ENCODE assay signal across 9 mouse cellular contexts in the genomic region with DNA sequence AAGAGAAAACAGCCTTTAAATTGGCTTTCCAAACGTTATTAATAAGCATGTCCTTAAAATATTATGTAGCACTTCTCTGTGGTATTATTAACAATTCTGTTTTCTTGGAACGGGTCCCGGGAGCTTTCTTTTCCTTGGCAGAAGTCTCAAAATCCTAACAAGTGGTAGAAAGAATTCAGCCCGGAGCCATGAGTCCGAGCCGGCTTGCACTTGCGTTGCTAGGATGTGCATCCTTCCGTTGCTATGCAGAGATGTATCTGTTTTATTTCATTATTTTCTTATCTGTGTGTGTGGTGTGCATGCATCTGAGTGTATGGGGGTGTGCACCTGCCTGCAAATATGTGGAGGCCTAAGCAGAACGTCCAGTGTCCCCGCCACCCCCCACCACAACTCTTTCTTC. TPM values are rescaled to one million over a fixed set of nuclear protein-coding genes. Genes with fewer than 3 reads are reported as not detected.
DNase-seq lines count a peak whose midpoint lies in the region; ATAC-seq lines count a peak whose summit lies in the region.
"Had no signal": no experiment of that assay in that cellular context is flagged by ENCODE, and none has a peak within 500 bp of the region (broad histone marks: within the 10 kb centered on the region; RNA-seq: fewer than 3 reads in every experiment).

No protein-coding gene starts in this region.

- 0 out of 2 replicates have a peak, but pooled peaks cover 4% of the 10 kb centered on the region for H3K9me3 ChIP-seq in heart, embryonic 12.5 days (replicated peaks)
- H3K9me3 ChIP-seq in neural tube, embryonic 15.5 days (replicated peaks): no peaks in the 10 kb centered on the region
- H3K9me3 ChIP-seq: limb, embryonic 13.5 days had no signal

- no peaks in the 10 kb centered on the region for H3K27me3 ChIP-seq in heart, embryonic 12.5 days (replicated peaks)
- H3K27me3 ChIP-seq in neural tube, embryonic 15.5 days (replicated peaks): no peaks in the 10 kb centered on the region
- H3K27me3 ChIP-seq: limb, embryonic 13.5 days had no signal

- peaks cover 59% of the 10 kb centered on the region for H3K36me3 ChIP-seq in heart, embryonic 12.5 days
- H3K36me3 ChIP-seq in neural tube, embryonic 15.5 days: no peaks in the 10 kb centered on the region
- H3K36me3 ChIP-seq: limb, embryonic 13.5 days had no signal

- H3K4me1 ChIP-seq in heart, embryonic 12.5 days (replicated peaks): peaks cover 3% of the 10 kb centered on the region; the same call in 1 of the 2 replicates
- H3K4me1 ChIP-seq in neural tube, embryonic 15.5 days: peaks cover 7% of the 10 kb centered on the region

- 79% methylated on average over 10 of the region's 10 CpGs for WGBS in heart, embryonic 12.5 days
- 77% methylated on average over 10 of the region's 10 CpGs for WGBS in neural tube, embryonic 15.5 days

- DNase-seq in adrenal gland, postnatal 10 days: peak; percentile 28
- no peak for DNase-seq in adrenal gland, postnatal 4 days (ENCODE audit: low spot score in 2 of 2)
- peak; percentile 49 for DNase-seq in heart, postnatal 4 days
- DNase-seq in neural tube, embryonic 10.5 days (ENCODE audit: extremely low spot score, low spot score): no peak
- DNase-seq in right cerebral cortex, postnatal 14 days: peak; percentile 49

- no peak for ATAC-seq in heart, embryonic 12.5 days (ENCODE audit: insufficient number of reproducible peaks, low FRiP score)
- no peak for ATAC-seq in neural tube, embryonic 15.5 days (ENCODE audit: low FRiP score)
- ATAC-seq in megakaryocyte progenitor cell, adult 5-6 weeks (replicated peaks; ENCODE audit: poor library complexity): no peak

- no peak overlapping the region for H3K27ac ChIP-seq in heart, embryonic 12.5 days (ENCODE audit: poor library complexity, severe bottlenecking)
- peak overlapping the region; percentile 41; the same call in 1 of the 2 replicates for H3K27ac ChIP-seq in neural tube, embryonic 15.5 days (replicated peaks)
- H3K27ac ChIP-seq: limb, embryonic 13.5 days had no signal

- H3K4me2 ChIP-seq in heart, embryonic 12.5 days: no peak overlapping the region
- no peak overlapping the region for H3K4me2 ChIP-seq in neural tube, embryonic 15.5 days
- H3K4me2 ChIP-seq: limb, embryonic 13.5 days had no signal

- no peak overlapping the region for H3K9ac ChIP-seq in heart, embryonic 12.5 days
- no peak overlapping the region for H3K9ac ChIP-seq in neural tube, embryonic 15.5 days (replicated peaks)
- H3K9ac ChIP-seq: limb, embryonic 13.5 days had no signal

- no peak overlapping the region for H3K4me3 ChIP-seq in heart, embryonic 12.5 days
- no peak overlapping the region for H3K4me3 ChIP-seq in neural tube, embryonic 15.5 days (replicated peaks)
- H3K4me3 ChIP-seq: limb, embryonic 13.5 days had no signal

RNA-seq across cellular contexts. Expression of gene Fam8a1, which starts 41.5 kb away (rescaled TPM):
- total RNA-seq in adrenal gland, postnatal 10 days (2021): 10 to 100 TPM; 44.5 to 44.9 TPM
- 10 to 100 TPM; 48.1 to 48.9 TPM for total RNA-seq in adrenal gland, postnatal 4 days (2021)
- total RNA-seq in heart, postnatal 4 days (2021): 10 to 100 TPM; 46.3 to 47.7 TPM
- 16.4 and 16.7 TPM in 2 replicates for polyA plus RNA-seq in heart, embryonic 12.5 days (2016; fragmentation: Nextera tagmentation; extraction: Ambion mirVana)
- 12.9 and 14.8 TPM in 2 replicates for polyA plus RNA-seq in neural tube, embryonic 15.5 days (2015; fragmentation: Nextera tagmentation; extraction: Ambion mirVana)
- total RNA-seq in megakaryocyte progenitor cell, adult 5-6 weeks (2015): 13.2 and 17.7 TPM in 2 replicates
- 7.0 TPM in 2 replicates for total RNA-seq in megakaryocyte progenitor cell, adult 5-6 weeks (2017)

Comparison
In these comparisons a context has a peak if more than half of its experiments do, and no peak if none do; other contexts are left out.
1. DNase-seq: peak in adrenal gland, postnatal 10 days (single experiment), heart, postnatal 4 days (single experiment) and right cerebral cortex, postnatal 14 days (single experiment); none in adrenal gland, postnatal 4 days (0 of 2) and neural tube, embryonic 10.5 days (single experiment).